Mouse (Mus musculus) forebrain, embryonic 13.5 days (tissue): ENCODE results near the gene Exoc8. TPM values are rescaled to one million over a fixed set of nuclear protein-coding genes. Genes with fewer than 3 reads are reported as not detected.

Experiments
- ATAC-seq: fragments of 200-750 bp; cut with Nextera tagmentation; 2 replicates; pipeline ENCODE4 v1.8.0; 2017
- H3K27ac ChIP-seq: fragments of 300-500 bp; sonication (generic); 2 replicates; pipeline ENCODE4 v1.5.1; 2015; ENCODE audit warnings: inconsistent platforms, mild to moderate bottlenecking, moderate library complexity
- H3K27me3 ChIP-seq: fragments of 300-500 bp; sonication (generic); 2 replicates; pipeline ENCODE4 v1.6.1; 2015; ENCODE audit warnings: mild to moderate bottlenecking, inconsistent platforms
- H3K36me3 ChIP-seq: fragments of 300-500 bp; sonication (generic); 2 replicates; pipeline ENCODE4 v1.6.1; 2015; ENCODE audit warnings: mild to moderate bottlenecking, inconsistent platforms; ENCODE audit not compliant: poor library complexity, severe bottlenecking
- H3K4me1 ChIP-seq: fragments of 300-500 bp; sonication (generic); 2 replicates; pipeline ENCODE4 v1.6.1; 2015; ENCODE audit warnings: inconsistent platforms
- H3K4me2 ChIP-seq: fragments of 300-500 bp; sonication (generic); 2 replicates; pipeline ENCODE4 v1.6.1; 2015; ENCODE audit warnings: inconsistent platforms, mild to moderate bottlenecking, moderate library complexity
- H3K4me3 ChIP-seq: fragments of 300-500 bp; sonication (generic); 2 replicates; pipeline ENCODE4 v1.5.1; 2015; ENCODE audit warnings: mild to moderate bottlenecking, inconsistent platforms
- H3K9ac ChIP-seq: fragments of 300-500 bp; sonication (generic); 2 replicates; pipeline ENCODE4 v1.6.1; 2015; ENCODE audit warnings: mild to moderate bottlenecking, inconsistent platforms
- H3K9me3 ChIP-seq: fragments of 300-500 bp; sonication (generic); replicated peaks from 2 replicates; pipeline ENCODE4 v1.6.1; 2016; ENCODE audit warnings: inconsistent platforms
- WGBS: fragments of 180-500 bp; shearing (Covaris S2); methylation state at CpG from one replicate; pipeline ENCODE4 v1.1.7; 2015; 5-methylcytosine and 5-hydroxymethylcytosine counted together
- polyA plus RNA-seq: library from polyadenylated mRNA; unstranded; fragments of >200 nt; fragmentation: Nextera tagmentation; extraction: Ambion mirVana; gene quantifications from 2 replicates; pipeline ENCODE4 v1.2.1, GENCODE M21; 2015

Exoc8 gene
- polyA plus RNA-seq, 1 experiment from 2014 or later: 11.1 TPM

DNA sequence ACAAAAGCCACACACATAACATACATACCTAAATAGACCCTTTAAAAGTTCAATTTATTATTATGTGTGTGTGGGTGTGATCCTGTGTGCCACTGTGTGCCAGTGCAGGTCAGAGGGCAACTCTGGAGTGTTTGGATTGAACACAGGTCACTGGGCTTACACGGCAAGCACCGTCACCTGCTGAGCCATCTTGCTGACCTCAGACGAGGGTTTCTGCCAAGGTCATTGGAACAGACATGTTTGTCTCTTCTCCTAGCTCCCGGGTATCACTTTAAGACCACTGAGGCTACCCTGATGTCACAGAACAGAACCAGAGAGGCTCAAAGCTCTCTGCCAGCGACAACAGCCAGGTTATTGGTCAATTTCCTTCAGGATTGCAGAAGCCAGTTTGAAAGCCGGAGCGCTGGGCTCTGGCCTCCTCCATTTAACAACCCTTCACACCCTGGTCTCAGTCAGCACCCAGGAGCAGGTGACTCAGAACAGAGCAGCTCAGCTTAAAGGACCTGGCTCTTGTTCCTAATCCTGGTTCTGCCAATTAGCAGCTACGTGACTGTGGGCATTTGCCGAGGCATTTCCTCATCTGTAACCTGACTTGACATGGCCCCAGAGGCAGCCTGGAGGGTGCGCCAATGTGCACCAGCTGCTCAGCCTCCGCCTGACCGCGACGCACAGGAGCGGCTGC is 26.6 kb upstream of the Exoc8 start:
- peaks cover 29% of the 10 kb centered on the region for H3K36me3 ChIP-seq
- H3K4me1 ChIP-seq: peaks cover 6% of the 10 kb centered on the region; the same call in 1 of the 2 replicates
- H3K4me3 ChIP-seq: no peak overlapping the region
- H3K9ac ChIP-seq: no peak overlapping the region
- no peak overlapping the region for H3K4me2 ChIP-seq
- H3K27ac ChIP-seq: no peak overlapping the region
- H3K9me3 ChIP-seq: no peaks in the 10 kb centered on the region
- ATAC-seq: no peak
- WGBS: 88% methylated on average over 15 of the region's 15 CpGs
- no peaks in the 10 kb centered on the region for H3K27me3 ChIP-seq

DNA sequence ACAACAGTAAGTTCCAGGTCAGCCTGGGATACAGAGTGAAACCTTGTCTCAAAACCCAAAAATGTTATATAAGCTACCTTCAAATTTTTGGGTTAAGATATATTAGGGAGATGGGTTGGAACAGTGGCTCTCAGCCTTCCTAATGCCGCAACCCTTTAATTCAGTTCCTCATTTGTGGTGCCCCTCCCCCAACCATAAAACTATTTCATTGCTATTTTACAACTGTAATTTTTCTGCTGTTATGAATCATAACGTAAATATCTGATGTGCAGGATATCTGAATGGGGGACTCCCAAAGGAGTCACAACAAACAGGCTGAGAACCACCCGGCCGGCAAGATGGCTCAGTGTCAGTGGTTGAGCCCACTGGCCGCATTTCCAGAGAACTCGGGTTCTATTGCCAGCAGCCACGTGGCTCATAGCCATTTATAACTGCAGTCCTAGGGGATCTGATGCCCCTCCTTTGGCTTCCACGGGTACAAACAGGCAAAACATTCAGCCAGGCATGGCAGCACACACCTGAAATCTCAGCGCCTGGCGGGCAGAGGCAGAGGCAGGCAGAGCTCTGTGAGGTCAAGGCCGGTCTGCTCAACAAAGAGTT is 25.1 kb upstream of the Exoc8 start:
- Histone ChIP-seq H3K27ac (no peak overlapping the region), H3K4me3 (no peak overlapping the region), H3K4me2 (no peak overlapping the region), H3K9ac (no peak overlapping the region), H3K27me3 (no peaks in the 10 kb centered on the region), H3K36me3 (peaks cover 23% of the 10 kb centered on the region), H3K4me1 (peaks cover 20% of the 10 kb centered on the region), H3K9me3 (no peaks in the 10 kb centered on the region)
- ATAC-seq: no peak
- 91% methylated on average over 11 of the region's 11 CpGs for WGBS

DNA sequence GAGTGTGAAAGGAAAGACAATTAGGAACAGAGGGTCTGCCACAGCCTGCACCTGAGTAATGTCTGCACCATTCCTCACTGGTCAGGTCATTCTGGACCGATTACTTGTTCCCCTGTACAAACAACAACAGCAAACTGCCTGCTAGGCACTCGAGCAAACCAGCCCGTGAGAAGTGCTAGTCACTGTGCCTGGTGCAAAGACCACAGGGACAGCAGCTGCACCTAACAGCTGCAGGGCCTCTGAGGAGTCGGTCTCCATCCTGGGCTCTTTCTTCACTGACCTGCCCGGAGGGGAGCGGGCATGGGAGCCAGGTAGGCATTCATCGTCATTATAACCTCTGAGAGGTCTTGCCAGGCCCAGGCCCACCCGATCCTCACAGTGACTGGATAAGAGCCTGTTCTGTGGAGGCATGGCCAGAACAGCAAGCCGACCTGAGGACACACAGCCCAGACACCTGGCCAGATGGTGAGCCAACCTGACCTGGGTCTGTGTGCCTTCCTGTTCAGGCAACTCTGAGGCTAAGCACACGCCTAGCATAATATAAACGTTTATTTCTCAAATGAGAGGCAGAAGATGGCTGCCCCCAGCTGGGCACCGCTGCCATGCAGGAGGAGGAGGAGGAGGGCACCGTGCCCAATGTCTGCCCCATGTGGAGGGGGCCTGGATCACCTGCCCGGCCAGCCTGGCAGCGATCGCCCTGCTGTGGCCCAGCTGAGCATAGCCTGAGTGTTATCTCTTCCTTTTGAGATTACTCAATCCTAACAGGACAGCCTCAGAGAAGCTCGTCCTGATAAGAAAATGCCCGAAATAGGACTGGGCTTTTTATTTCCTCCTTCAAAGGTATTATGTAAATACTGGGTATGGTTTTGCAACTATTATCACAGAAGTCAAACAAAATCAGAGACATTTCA is 24.1 kb upstream of the Exoc8 start:
- peaks cover 22% of the 10 kb centered on the region for H3K36me3 ChIP-seq
- H3K9ac ChIP-seq: no peak overlapping the region
- H3K27me3 ChIP-seq: no peaks in the 10 kb centered on the region
- no peaks in the 10 kb centered on the region for H3K9me3 ChIP-seq
- peaks cover 18% of the 10 kb centered on the region for H3K4me1 ChIP-seq
- H3K4me3 ChIP-seq: no peak overlapping the region
- WGBS: 87% methylated on average over 18 of the region's 18 CpGs
- no peak for ATAC-seq
- no peak overlapping the region for H3K4me2 ChIP-seq
- H3K27ac ChIP-seq: no peak overlapping the region

DNA sequence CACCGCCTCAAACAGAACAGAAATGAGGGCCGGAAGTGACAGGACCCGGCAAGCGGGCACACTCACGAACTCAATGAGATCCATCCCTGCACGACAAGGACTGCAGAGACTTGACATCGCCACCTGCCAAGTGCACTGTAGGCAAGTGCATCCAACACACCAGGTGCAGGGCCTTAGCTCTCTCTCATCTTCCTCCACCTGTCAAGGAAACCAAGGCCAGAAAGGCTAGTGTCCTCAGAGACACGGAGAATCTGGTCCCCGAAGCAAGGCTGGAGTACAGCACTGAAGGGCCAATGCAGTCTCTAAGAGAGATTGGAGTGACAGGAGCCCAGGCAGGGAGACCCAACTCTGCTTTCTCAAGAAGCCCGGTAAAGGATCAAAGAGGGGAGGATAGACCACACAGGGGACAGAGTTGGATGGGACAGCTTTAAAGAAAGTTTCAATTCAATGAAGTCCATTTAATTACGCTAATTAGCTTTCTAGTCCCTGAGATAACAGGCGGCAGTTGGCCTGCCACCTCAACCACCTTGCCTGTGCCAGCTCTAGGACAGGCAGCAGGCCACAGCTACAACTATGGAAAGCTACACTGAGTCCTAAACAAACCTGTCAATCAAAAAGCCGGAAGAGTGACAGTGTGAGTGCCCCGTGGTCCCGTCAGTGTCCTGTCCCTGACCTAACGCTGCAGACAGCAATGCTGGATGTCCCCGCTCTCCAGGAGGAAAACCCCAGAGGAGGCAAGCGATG is 20.4 kb upstream of the Exoc8 start:
- no peak overlapping the region for H3K27ac ChIP-seq
- H3K4me1 ChIP-seq: peaks cover 15% of the 10 kb centered on the region
- WGBS: 78% methylated on average over 18 of the region's 18 CpGs
- H3K4me2 ChIP-seq: no peak overlapping the region
- no peaks in the 10 kb centered on the region for H3K27me3 ChIP-seq
- no peaks in the 10 kb centered on the region for H3K9me3 ChIP-seq
- no peak for ATAC-seq
- H3K36me3 ChIP-seq: peaks cover 26% of the 10 kb centered on the region
- H3K9ac ChIP-seq: no peak overlapping the region
- H3K4me3 ChIP-seq: no peak overlapping the region

DNA sequence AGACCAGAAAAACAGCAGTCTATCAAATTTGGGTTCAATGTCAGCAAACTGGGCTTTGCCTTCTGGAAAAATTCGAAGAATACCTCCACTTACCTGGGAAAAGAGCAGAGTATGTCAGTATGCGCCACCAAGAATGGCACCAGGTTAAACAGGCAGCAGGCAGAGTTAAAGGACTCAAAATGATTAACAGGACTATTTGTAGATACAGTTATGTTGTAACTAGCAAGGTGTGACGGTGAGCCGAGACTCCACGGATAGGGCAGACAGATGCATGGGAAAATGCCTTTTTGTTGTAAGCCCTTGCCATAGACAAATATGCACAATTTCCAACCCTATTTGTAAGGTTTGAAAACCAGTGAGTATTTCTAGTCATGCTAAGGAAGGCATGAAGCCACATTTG is 16.6 kb upstream of the Exoc8 start:
- Histone ChIP-seq H3K27me3 (no peaks in the 10 kb centered on the region), H3K27ac (no peak overlapping the region), H3K4me2 (no peak overlapping the region), H3K4me1 (peaks cover 15% of the 10 kb centered on the region), H3K4me3 (no peak overlapping the region), H3K9me3 (no peaks in the 10 kb centered on the region), H3K36me3 (peaks cover 64% of the 10 kb centered on the region), H3K9ac (no peak overlapping the region)
- WGBS: 99% methylated on average over 5 of the region's 5 CpGs
- ATAC-seq: no peak

DNA sequence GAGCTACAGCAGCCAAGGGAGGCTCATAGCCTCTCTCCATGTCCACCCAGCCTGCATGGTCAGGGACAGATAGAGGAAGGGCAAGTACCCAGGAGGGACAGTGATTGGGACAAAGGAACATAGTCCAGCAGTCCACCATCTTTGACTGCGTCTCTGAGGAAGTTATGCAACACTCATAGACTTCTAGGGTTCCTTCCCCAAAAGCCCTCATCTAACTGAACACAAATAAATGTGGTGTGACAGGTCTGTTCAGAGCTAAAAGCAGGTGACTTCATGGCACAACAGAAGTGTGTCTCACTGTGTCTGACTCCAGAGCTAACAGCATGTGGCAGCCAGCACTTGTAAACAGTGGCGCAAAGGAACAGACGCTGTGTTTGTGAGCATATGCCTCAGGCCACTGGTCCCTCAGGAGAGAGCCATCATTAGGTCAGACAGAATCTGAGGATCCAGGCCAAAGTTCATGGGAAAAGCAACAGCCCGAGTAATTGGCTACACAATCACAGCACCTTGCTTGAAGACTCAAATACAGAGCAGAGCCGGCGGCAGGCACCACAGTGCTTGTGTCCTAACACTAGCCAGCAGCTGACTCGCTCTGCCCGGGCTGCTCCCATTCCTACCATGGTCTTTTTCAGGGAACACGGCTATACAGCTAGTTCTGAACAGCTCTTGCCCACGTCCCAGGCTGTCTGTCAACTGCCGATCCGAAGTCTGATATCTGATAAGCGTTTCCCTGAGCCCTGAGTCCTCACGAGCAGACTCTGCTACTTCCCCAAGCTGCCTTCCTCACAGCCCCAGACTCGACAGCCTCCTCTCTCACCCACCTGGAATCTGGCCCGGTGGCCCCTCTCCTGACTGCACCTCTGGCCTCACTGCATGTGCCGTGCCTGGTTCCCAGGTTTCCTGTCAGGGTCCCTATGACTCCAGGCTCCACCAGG is 14.7 kb upstream of the Exoc8 start:
- H3K27ac ChIP-seq: no peak overlapping the region
- H3K4me1 ChIP-seq: no peaks in the 10 kb centered on the region
- H3K36me3 ChIP-seq: peaks cover 83% of the 10 kb centered on the region
- WGBS: 89% methylated on average over 17 of the region's 17 CpGs
- no peak overlapping the region for H3K4me3 ChIP-seq
- no peak for ATAC-seq
- no peaks in the 10 kb centered on the region for H3K9me3 ChIP-seq
- H3K27me3 ChIP-seq: no peaks in the 10 kb centered on the region
- H3K9ac ChIP-seq: no peak overlapping the region
- no peak overlapping the region for H3K4me2 ChIP-seq

DNA sequence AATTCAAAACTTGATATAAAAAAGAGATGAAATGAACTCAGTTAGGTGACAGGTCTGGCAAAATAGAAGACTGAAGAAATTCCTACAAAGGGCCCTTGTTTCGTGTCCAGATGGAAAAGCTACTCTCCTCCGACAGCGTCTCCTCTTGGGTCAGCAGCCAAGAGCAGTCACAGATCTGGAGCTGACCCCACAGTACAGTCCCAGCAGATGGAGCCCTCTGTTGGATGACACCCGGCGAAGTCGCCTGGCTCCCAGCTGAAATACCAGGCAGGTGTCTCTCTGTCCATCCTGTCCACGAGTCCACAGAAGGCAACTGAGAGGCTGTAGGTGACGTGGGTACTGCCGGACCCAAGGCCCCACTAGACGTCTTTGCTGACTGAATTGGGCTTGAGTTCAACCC is 12.8 kb upstream of the Exoc8 start:
- Histone ChIP-seq H3K27ac (no peak overlapping the region), H3K36me3 (peaks cover 99% of the 10 kb centered on the region), H3K4me3 (no peak overlapping the region), H3K9ac (no peak overlapping the region), H3K4me2 (no peak overlapping the region), H3K4me1 (peaks cover 3% of the 10 kb centered on the region; the same call in 1 of the 2 replicates), H3K9me3 (no peaks in the 10 kb centered on the region), H3K27me3 (no peaks in the 10 kb centered on the region)
- ATAC-seq: no peak
- WGBS: 89% methylated on average over 10 of the region's 10 CpGs

DNA sequence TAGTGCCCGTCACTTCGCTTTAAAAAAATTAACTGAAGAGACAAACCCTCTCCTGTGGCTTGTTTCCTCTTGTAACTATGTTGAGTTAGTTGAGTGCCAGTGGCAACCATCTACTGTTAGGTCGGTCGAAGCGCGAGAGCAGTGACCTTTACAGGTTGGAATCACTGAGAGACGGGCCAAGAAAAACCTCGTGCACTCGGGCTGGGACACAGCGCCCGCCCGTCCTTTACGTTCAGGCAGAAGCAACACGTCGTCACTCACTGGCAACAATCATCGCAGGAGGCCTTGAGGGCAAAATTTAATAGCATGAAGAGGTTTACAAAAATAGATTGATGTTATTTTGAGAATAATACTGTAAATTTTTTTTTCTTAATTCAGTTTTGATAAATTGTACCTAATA is 12.4 kb upstream of the Exoc8 start:
- Histone ChIP-seq H3K4me3 (no peak overlapping the region), H3K36me3 (peaks cover 97% of the 10 kb centered on the region), H3K27me3 (no peaks in the 10 kb centered on the region), H3K4me1 (peaks cover 3% of the 10 kb centered on the region; the same call in 1 of the 2 replicates), H3K27ac (no peak overlapping the region), H3K4me2 (no peak overlapping the region), H3K9me3 (no peaks in the 10 kb centered on the region), H3K9ac (no peak overlapping the region)
- no peak for ATAC-seq
- 95% methylated on average over 16 of the region's 16 CpGs for WGBS

DNA sequence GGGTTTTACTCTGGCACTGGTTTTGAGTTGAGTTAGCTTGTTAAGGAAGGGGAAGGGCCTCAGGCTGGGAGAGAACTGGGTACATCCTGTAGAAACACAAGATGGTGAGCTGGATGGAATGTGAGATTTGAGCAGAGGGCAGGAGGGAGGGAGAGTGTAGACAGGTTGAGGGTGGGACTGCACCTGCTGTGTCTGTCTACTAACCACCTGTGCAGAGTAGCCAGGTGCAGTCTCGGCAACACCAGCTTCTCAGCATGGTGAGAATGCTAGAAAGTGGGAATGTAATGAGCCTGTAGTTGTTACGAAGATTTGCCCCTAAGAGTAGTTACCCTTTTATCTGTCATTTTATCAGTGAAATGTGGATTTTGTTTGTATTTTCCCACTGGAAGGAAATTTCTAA is 8.0 kb upstream of the Exoc8 start:
- no peak overlapping the region for H3K4me3 ChIP-seq
- H3K27me3 ChIP-seq: no peaks in the 10 kb centered on the region
- H3K9me3 ChIP-seq: no peaks in the 10 kb centered on the region
- peaks cover 89% of the 10 kb centered on the region for H3K36me3 ChIP-seq
- no peak for ATAC-seq
- H3K27ac ChIP-seq: no peak overlapping the region
- H3K4me2 ChIP-seq: no peak overlapping the region
- 89% methylated on average over 2 of the region's 2 CpGs for WGBS
- H3K9ac ChIP-seq: no peak overlapping the region
- peaks cover 3% of the 10 kb centered on the region; the same call in 1 of the 2 replicates for H3K4me1 ChIP-seq

DNA sequence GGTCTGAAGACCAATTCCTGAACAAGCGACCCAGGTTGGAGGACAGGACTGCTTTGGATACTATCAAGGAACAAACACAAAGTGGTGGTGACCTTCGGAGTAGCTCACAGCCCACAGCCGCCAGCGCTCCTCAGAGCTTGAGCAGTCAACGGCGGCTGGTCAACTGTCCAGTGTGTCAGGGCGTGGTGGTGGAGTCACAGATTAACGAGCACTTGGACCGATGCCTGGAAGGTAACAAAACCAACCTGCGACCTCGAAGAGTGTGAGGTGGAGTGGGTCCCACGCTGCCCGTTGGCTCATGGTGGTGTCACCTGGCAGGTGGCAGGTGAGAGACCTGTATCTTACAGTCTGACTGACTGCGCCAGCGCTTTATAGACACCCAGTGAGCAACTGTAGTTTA is 5.7 kb upstream of the Exoc8 start:
- H3K4me3 ChIP-seq: no peak overlapping the region
- H3K9ac ChIP-seq: no peak overlapping the region
- no peak overlapping the region for H3K4me2 ChIP-seq
- peaks cover 15% of the 10 kb centered on the region for H3K4me1 ChIP-seq
- WGBS: 90% methylated on average over 15 of the region's 15 CpGs
- H3K36me3 ChIP-seq: peaks cover 80% of the 10 kb centered on the region
- H3K27ac ChIP-seq: no peak overlapping the region
- no peak for ATAC-seq
- no peaks in the 10 kb centered on the region for H3K27me3 ChIP-seq
- H3K9me3 ChIP-seq: no peaks in the 10 kb centered on the region
